Mouse (Mus musculus) lung, postnatal 0 days (tissue): ENCODE measurements around the gene Aldh8a1.

Experiments used
- CTCF ChIP-seq: IDR thresholded peaks from 2 replicates; pipeline ENCODE4 v1.5.1; 2016; ENCODE audit warnings: antibody characterized with exemption, mild to moderate bottlenecking
- EP300 ChIP-seq: IDR thresholded peaks from 2 replicates; pipeline ENCODE4 v1.6.1; 2016; ENCODE audit warnings: antibody characterized with exemption, mild to moderate bottlenecking, control low read depth

- TF ChIP-seq CTCF = no peak
- no peak for TF ChIP-seq EP300
These were observed 22.6 kb upstream of the Aldh8a1 start for GRCm38 (mm10) chr10:21354506-21354905.
